Mouse (Mus musculus) adrenal gland, postnatal 14 days (tissue): Measurements from ENCODE around the gene Fads2. TPM values are rescaled to one million over a fixed set of nuclear protein-coding genes. Genes with fewer than 3 reads are reported as not detected.

ENCODE experiments used
- DNase-seq: peaks from one replicate; pipeline ENCODE4 v3.0.0; 2021; ENCODE audit warnings: mixed read lengths
- total RNA-seq: library from RNA; stranded (reverse); gene quantifications from 2 replicates; pipeline ENCODE4 v1.2.3, GENCODE M21; 2021

Fads2 gene
- total RNA-seq, 1 experiment from 2014 or later, result 806 TPM

- DNase-seq, result no peak
These were observed 86.7 kb downstream of the Fads2 start for GRCm38 (mm10) chr19:10014824-10015223.

GRCm38 (mm10) chr19:10013913-10014312, 87.6 kb downstream of the Fads2 start:
- peak; percentile 38 for DNase-seq

- DNase-seq, result no peak
These were observed 88.2 kb downstream of the Fads2 start for GRCm38 (mm10) chr19:10013348-10013747.

GRCm38 (mm10) chr19:10012827-10013278, 88.7 kb downstream of the Fads2 start:
- peak; percentile 44 for DNase-seq

Other genes with a start within 250 kb of the Fads2 start
- 25.3 and 29.3 TPM in 2 replicates for gene Incenp, start 202.2 kb downstream of the Fads2 start, total RNA-seq
- 2,322 and 2,352 TPM in 2 replicates for gene Fth1, start 121.1 kb downstream of the Fads2 start, total RNA-seq
- gene Best1, start 100.1 kb downstream of the Fads2 start, total RNA-seq, result 0.19 TPM in 1 of 2 replicates, not detected in the other
- 9.7 and 10.1 TPM in 2 replicates for gene Rab3il1, start 100.1 kb downstream of the Fads2 start, total RNA-seq
- gene Fads3, start 60.2 kb downstream of the Fads2 start, total RNA-seq, result 11.3 and 14.0 TPM in 2 replicates
- gene Fads1, start 81.1 kb upstream of the Fads2 start, total RNA-seq, result 324 and 362 TPM in 2 replicates
- gene Tmem258, start 102.3 kb upstream of the Fads2 start, total RNA-seq, result 161 and 170 TPM in 2 replicates
- gene Fen1, start 102.4 kb upstream of the Fads2 start, total RNA-seq, result 20.6 and 21.7 TPM in 2 replicates
- 2.6 and 4.7 TPM in 2 replicates for gene Myrf, start 139.0 kb upstream of the Fads2 start, total RNA-seq
- gene Dagla, start 203.1 kb upstream of the Fads2 start, total RNA-seq, result 5.5 and 7.4 TPM in 2 replicates